Mouse (Mus musculus) spleen, postnatal 10 days (tissue): ENCODE results near the gene Dock4.

Experiments
- DNase-seq, 2 experiments: peaks; one replicate each; pipeline ENCODE4 v3.0.0; 2021 to 2022; ENCODE audit warnings: low spot score in 2 of 2

Gene Dock4

GRCm38 (mm10) chr12:40568365-40568885 lies 122.7 kb downstream of the Dock4 start:
- DNase-seq = no peak

GRCm38 (mm10) chr12:40568971-40569968 lies 123.5 kb downstream of the Dock4 start:
- no peak for DNase-seq

GRCm38 (mm10) chr12:40570250-40570649 lies 124.5 kb downstream of the Dock4 start:
- no peak for DNase-seq

GRCm38 (mm10) chr12:40574051-40574450 lies 128.3 kb downstream of the Dock4 start:
- DNase-seq = no peak

- no peak for DNase-seq
Measured at GRCm38 (mm10) chr12:40576749-40577148, 131.0 kb downstream of the Dock4 start.

- no peak for DNase-seq
Measured at GRCm38 (mm10) chr12:40580351-40580750, 134.6 kb downstream of the Dock4 start.

GRCm38 (mm10) chr12:40581037-40581436 lies 135.3 kb downstream of the Dock4 start:
- DNase-seq = no peak

GRCm38 (mm10) chr12:40582059-40582458 lies 136.3 kb downstream of the Dock4 start:
- no peak for DNase-seq

- DNase-seq = no peak
Measured at GRCm38 (mm10) chr12:40584526-40585289, 139.0 kb downstream of the Dock4 start.

- DNase-seq = no peak
Measured at GRCm38 (mm10) chr12:40585456-40586141, 139.8 kb downstream of the Dock4 start.

- DNase-seq = no peak
Measured at GRCm38 (mm10) chr12:40594161-40594560, 148.4 kb downstream of the Dock4 start.

- DNase-seq = no peak
Measured at GRCm38 (mm10) chr12:40595440-40595839, 149.7 kb downstream of the Dock4 start.

GRCm38 (mm10) chr12:40596020-40596419 lies 150.3 kb downstream of the Dock4 start:
- no peak for DNase-seq

- no peak for DNase-seq
Measured at GRCm38 (mm10) chr12:40596441-40596840, 150.7 kb downstream of the Dock4 start.

- no peak for DNase-seq
Measured at GRCm38 (mm10) chr12:40599952-40600351, 154.2 kb downstream of the Dock4 start.

- no peak for DNase-seq
Measured at GRCm38 (mm10) chr12:40605565-40605964, 159.8 kb downstream of the Dock4 start.

GRCm38 (mm10) chr12:40622926-40623325 lies 177.2 kb downstream of the Dock4 start:
- DNase-seq = no peak

- DNase-seq = no peak
Measured at GRCm38 (mm10) chr12:40626521-40626920, 180.8 kb downstream of the Dock4 start.

- DNase-seq = no peak
Measured at GRCm38 (mm10) chr12:40633242-40633641, 187.5 kb downstream of the Dock4 start.

GRCm38 (mm10) chr12:40634169-40634568 lies 188.4 kb downstream of the Dock4 start:
- no peak for DNase-seq

GRCm38 (mm10) chr12:40635991-40636390 lies 190.2 kb downstream of the Dock4 start:
- DNase-seq = no peak

GRCm38 (mm10) chr12:40637427-40637826 lies 191.7 kb downstream of the Dock4 start:
- DNase-seq = no peak
